Mouse (Mus musculus): ENCODE measurements around the gene Dennd4a.

Gene Dennd4a

DNA sequence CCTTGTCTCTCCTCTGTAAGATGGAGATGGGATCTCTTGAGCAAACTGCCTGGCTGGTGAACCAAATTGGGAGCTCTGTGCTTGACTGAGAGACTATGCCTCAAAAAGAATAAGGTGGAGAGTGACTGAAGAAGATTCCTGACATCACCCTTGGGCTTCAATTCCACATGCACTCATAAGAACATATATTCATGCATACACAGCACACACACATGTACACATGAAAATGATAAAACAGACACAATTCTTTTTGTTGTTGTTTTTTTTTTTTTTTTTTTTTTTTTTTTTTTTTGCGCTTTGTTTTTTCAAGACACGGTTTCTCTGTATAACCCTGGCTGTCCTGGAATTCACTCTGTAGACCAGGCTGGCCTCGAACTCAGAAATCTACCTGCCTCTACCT is 146.1 kb downstream of the Dennd4a start:
- no peak for DNase-seq (ENCODE audit: low spot score in 2 of 2)

DNA sequence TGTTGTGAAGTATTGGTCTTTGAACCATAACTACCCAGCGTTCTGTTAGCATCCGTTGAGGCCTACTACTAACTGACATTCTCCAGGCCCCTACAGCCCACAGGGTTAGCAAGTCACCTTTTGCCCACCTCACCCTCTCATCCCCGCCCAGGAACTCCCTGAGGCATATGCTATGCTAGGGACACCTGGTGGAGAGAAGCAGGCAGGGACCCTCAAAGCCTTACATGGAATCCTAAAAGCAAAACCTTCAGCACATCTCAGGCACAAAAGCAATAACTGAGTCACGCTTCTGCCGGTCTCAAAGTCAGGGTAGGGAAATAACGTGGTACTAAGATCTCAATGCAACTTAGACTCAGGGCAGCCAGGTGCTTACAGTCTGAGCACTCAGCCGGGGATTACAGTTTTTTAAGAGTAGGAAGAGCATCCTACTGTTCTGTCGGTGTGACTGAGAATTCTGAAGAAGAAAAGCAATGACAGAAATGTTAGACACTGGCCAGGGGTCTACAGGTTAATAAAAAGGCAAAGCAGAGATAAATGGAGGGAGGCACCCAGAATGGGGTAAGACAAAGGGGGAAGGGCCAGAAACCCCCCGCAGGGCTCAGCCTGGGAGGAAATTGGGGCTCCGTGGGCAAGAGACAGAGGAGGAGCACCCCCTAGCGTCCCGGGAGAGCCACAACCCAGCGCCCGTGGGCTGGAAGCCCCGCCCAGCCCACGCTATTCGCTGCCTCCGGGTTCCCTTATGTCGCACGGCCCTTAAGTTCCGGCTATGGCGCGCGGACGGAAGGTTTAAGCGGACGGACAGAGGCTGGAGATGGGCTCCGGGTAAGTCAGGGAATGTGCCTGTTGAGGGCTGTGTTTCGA is 149.2 kb downstream of the Dennd4a start, which contains the start of gene Ints14:
TSS of gene Ints14 (plus strand) at position 789 of the 861 bp plus-strand sequence.
- DNase-seq (ENCODE audit: low spot score in 2 of 2): peak; percentile 81 to 97

DNA sequence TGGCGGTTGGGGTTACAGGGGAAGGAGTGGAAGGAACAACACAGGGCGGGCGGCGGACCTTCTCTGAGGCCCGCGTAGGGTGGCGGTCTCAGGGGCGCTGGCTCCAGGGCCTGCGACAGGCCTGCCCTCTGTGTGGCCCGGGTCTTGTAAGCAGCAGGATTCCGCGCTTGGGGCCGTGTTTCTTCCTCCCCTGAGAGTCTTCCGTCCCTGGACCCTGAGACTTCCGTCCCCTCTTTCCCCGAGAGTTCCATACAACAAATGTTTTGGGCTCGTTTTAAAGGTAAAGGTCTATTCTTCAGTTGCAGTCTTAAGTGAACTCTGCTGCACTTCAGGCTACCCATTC is 149.8 kb downstream of the Dennd4a start:
- DNase-seq (ENCODE audit: low spot score in 2 of 2): no peak

All from left cerebral cortex, adult 9 months (tissue).